Mouse (Mus musculus): ENCODE data around the gene Olfr1420. TPM values are rescaled to one million over a fixed set of nuclear protein-coding genes. Genes with fewer than 3 reads are reported as not detected.

Olfr1420 gene
- polyA plus RNA-seq (2014; fragmentation: Illumina TruSeq; extraction: RNeasy Lipid Tissue Mini Kit (QIAGEN cat#74804); ENCODE audit: low read depth, low replicate concordance) = not detected

GRCm38 (mm10) chr19:11886265-11886664, at the start of gene Olfr1420:
Gene Olfr1420 (plus strand): TSS chr19:11886565.

GRCm38 (mm10) chr19:11839119-11839518, 47.2 kb upstream of the Olfr1420 start, which contains the start of gene Olfr1417:
Gene Olfr1417 (minus strand): TSS chr19:11839219.

GRCm38 (mm10) chr19:11860966-11861365, 25.4 kb upstream of the Olfr1420 start, which contains the start of gene Olfr1418:
Gene Olfr1418 (minus strand): TSS chr19:11861066.

GRCm38 (mm10) chr19:11875006-11875405, 11.4 kb upstream of the Olfr1420 start, which contains the start of gene Olfr1419:
Gene Olfr1419 (minus strand): TSS chr19:11875106.

GRCm38 (mm10) chr19:11912037-11912532, 25.7 kb downstream of the Olfr1420 start, which contains the start of gene Patl1:
Gene Patl1 (plus strand): TSS chr19:11912399.

Other genes starting within 250 kb of the Olfr1420 start
- not detected for gene Ms4a3, start 245.7 kb upstream of the Olfr1420 start, polyA plus RNA-seq (2014; fragmentation: Illumina TruSeq; extraction: RNeasy Lipid Tissue Mini Kit (QIAGEN cat#74804); ENCODE audit: low read depth, low replicate concordance)
- not detected for gene Oosp2, start 226.0 kb upstream of the Olfr1420 start, polyA plus RNA-seq (2014; fragmentation: Illumina TruSeq; extraction: RNeasy Lipid Tissue Mini Kit (QIAGEN cat#74804); ENCODE audit: low read depth, low replicate concordance)
- gene Oosp1, start 195.4 kb upstream of the Olfr1420 start, polyA plus RNA-seq (2014; fragmentation: Illumina TruSeq; extraction: RNeasy Lipid Tissue Mini Kit (QIAGEN cat#74804); ENCODE audit: low read depth, low replicate concordance) = 0.66 TPM
- not detected for gene Oosp3, start 189.5 kb upstream of the Olfr1420 start, polyA plus RNA-seq (2014; fragmentation: Illumina TruSeq; extraction: RNeasy Lipid Tissue Mini Kit (QIAGEN cat#74804); ENCODE audit: low read depth, low replicate concordance)
- gene Gif, start 139.0 kb upstream of the Olfr1420 start, polyA plus RNA-seq (2014; fragmentation: Illumina TruSeq; extraction: RNeasy Lipid Tissue Mini Kit (QIAGEN cat#74804); ENCODE audit: low read depth, low replicate concordance) = not detected
- gene Mrpl16, start 116.2 kb upstream of the Olfr1420 start, polyA plus RNA-seq (2014; fragmentation: Illumina TruSeq; extraction: RNeasy Lipid Tissue Mini Kit (QIAGEN cat#74804); ENCODE audit: low read depth, low replicate concordance) = 17.5 TPM
- 87.6 TPM for gene Stx3, start 67.2 kb upstream of the Olfr1420 start, polyA plus RNA-seq (2014; fragmentation: Illumina TruSeq; extraction: RNeasy Lipid Tissue Mini Kit (QIAGEN cat#74804); ENCODE audit: low read depth, low replicate concordance)
- not detected for gene Olfr1417, start 47.3 kb upstream of the Olfr1420 start, polyA plus RNA-seq (2014; fragmentation: Illumina TruSeq; extraction: RNeasy Lipid Tissue Mini Kit (QIAGEN cat#74804); ENCODE audit: low read depth, low replicate concordance)
- not detected for gene Olfr1418, start 25.5 kb upstream of the Olfr1420 start, polyA plus RNA-seq (2014; fragmentation: Illumina TruSeq; extraction: RNeasy Lipid Tissue Mini Kit (QIAGEN cat#74804); ENCODE audit: low read depth, low replicate concordance)
- not detected for gene Olfr1419, start 11.5 kb upstream of the Olfr1420 start, polyA plus RNA-seq (2014; fragmentation: Illumina TruSeq; extraction: RNeasy Lipid Tissue Mini Kit (QIAGEN cat#74804); ENCODE audit: low read depth, low replicate concordance)
- gene Patl1, start 25.8 kb downstream of the Olfr1420 start, polyA plus RNA-seq (2014; fragmentation: Illumina TruSeq; extraction: RNeasy Lipid Tissue Mini Kit (QIAGEN cat#74804); ENCODE audit: low read depth, low replicate concordance) = 35.1 TPM
- gene Osbp, start 79.4 kb downstream of the Olfr1420 start, polyA plus RNA-seq (2014; fragmentation: Illumina TruSeq; extraction: RNeasy Lipid Tissue Mini Kit (QIAGEN cat#74804); ENCODE audit: low read depth, low replicate concordance) = 38.0 TPM
- gene Olfr1423, start 154.8 kb downstream of the Olfr1420 start, polyA plus RNA-seq (2014; fragmentation: Illumina TruSeq; extraction: RNeasy Lipid Tissue Mini Kit (QIAGEN cat#74804); ENCODE audit: low read depth, low replicate concordance) = not detected
- gene Olfr1424, start 176.1 kb downstream of the Olfr1420 start, polyA plus RNA-seq (2014; fragmentation: Illumina TruSeq; extraction: RNeasy Lipid Tissue Mini Kit (QIAGEN cat#74804); ENCODE audit: low read depth, low replicate concordance) = not detected
- gene Olfr1425, start 191.2 kb downstream of the Olfr1420 start, polyA plus RNA-seq (2014; fragmentation: Illumina TruSeq; extraction: RNeasy Lipid Tissue Mini Kit (QIAGEN cat#74804); ENCODE audit: low read depth, low replicate concordance) = not detected
- not detected for gene Olfr1426, start 205.4 kb downstream of the Olfr1420 start, polyA plus RNA-seq (2014; fragmentation: Illumina TruSeq; extraction: RNeasy Lipid Tissue Mini Kit (QIAGEN cat#74804); ENCODE audit: low read depth, low replicate concordance)
- gene Olfr1427, start 216.8 kb downstream of the Olfr1420 start, polyA plus RNA-seq (2014; fragmentation: Illumina TruSeq; extraction: RNeasy Lipid Tissue Mini Kit (QIAGEN cat#74804); ENCODE audit: low read depth, low replicate concordance) = not detected
- not detected for gene Olfr1428, start 229.3 kb downstream of the Olfr1420 start, polyA plus RNA-seq (2014; fragmentation: Illumina TruSeq; extraction: RNeasy Lipid Tissue Mini Kit (QIAGEN cat#74804); ENCODE audit: low read depth, low replicate concordance)
- gene Olfr76, start 236.6 kb downstream of the Olfr1420 start, polyA plus RNA-seq (2014; fragmentation: Illumina TruSeq; extraction: RNeasy Lipid Tissue Mini Kit (QIAGEN cat#74804); ENCODE audit: low read depth, low replicate concordance) = not detected